Comparison of ENCODE assay signal across 27 mouse cellular contexts in genomic region chr15:82247131-82247776, GRCm38 (mm10). TPM values are rescaled to one million over a fixed set of nuclear protein-coding genes. Genes with fewer than 3 reads are reported as not detected.
DNase-seq lines count a peak whose midpoint lies in the region; ATAC-seq and TF ChIP-seq lines count a peak whose summit lies in the region.
"Had no signal": no experiment of that assay in that cellular context is flagged by ENCODE, and none has a peak within 500 bp of the region (broad histone marks: within the 10 kb centered on the region; RNA-seq: fewer than 3 reads in every experiment).

No protein-coding gene starts in this region.

- H3K4me3 ChIP-seq in ES-E14 (ENCODE audit: insufficient read depth in 1 of 2, low read depth in 1 of 2, low read length in 2 of 2, poor library complexity in 1 of 2, severe bottlenecking in 1 of 2), result no peak overlapping the region
- H3K4me3 ChIP-seq in hindbrain, postnatal 0 days (ENCODE audit: low read length), result no peak overlapping the region
- H3K4me3 ChIP-seq: embryonic facial prominence, embryonic 12.5 days; erythroblast, embryonic 14.5 days; intestine, embryonic 15.5 days; left cerebral cortex, adult 2 months; limb, embryonic 10.5 days; lung, embryonic 15.5 days; stomach, embryonic 15.5 days had no signal

- peaks cover 7% of the 10 kb centered on the region in 2 experiments; a peak in 3 of 4 replicates for H3K4me1 ChIP-seq in ES-E14 (ENCODE audit: control insufficient read depth in 2 of 2, insufficient read depth in 2 of 2, low read length in 2 of 2, poor library complexity in 1 of 2)
- 0 out of 2 replicates have a peak, but pooled peaks cover 3% of the 10 kb centered on the region for H3K4me1 ChIP-seq in hindbrain, postnatal 0 days (ENCODE audit: insufficient read depth, low read length)

- ATAC-seq in hindbrain, postnatal 0 days, result no peak
- ATAC-seq: CD4-positive, CD25-positive, alpha-beta regulatory T cell, adult 4 months; forebrain, embryonic 16.5 days; intestine, embryonic 15.5 days had no signal

- peak; percentile 13 for DNase-seq in ovary, adult 18-20 months (ENCODE audit: low spot score)
- DNase-seq in ovary, postnatal 14 days (ENCODE audit: low spot score), result no peak
- no peak for DNase-seq in ES-E14 (ENCODE audit: low read depth, low spot score)
- peak; percentile 63 for DNase-seq in adrenal gland, postnatal 10 days
- DNase-seq in hindbrain, postnatal 0 days (ENCODE audit: low spot score), result no peak
- no peak for DNase-seq in heart, postnatal 14 days
- no peak for DNase-seq in gastrocnemius, adult 18-20 months (ENCODE audit: low spot score)
- DNase-seq: cerebellum, adult 9-11 months; heart, postnatal 10 days; kidney, adult 9 months; kidney, postnatal 4 days; layer of hippocampus, adult 9-11 months; right cerebral cortex, postnatal 25 days had no signal

- 78% methylated on average over 3 of the region's 3 CpGs for WGBS in hindbrain, postnatal 0 days

- no peak overlapping the region for H3K4me2 ChIP-seq in hindbrain, postnatal 0 days (ENCODE audit: low read depth, low read length)
- H3K4me2 ChIP-seq: embryonic facial prominence, embryonic 12.5 days; heart, embryonic 11.5 days; hindbrain, embryonic 14.5 days; intestine, embryonic 15.5 days; lung, embryonic 15.5 days; midbrain, embryonic 11.5 days; stomach, embryonic 15.5 days had no signal

- no peaks in the 10 kb centered on the region; the same call in 1 of the 2 replicates for H3K36me3 ChIP-seq in ES-E14 (ENCODE audit: control insufficient read depth, insufficient read depth, low read length, poor library complexity, severe bottlenecking)
- no peaks in the 10 kb centered on the region for H3K36me3 ChIP-seq in hindbrain, postnatal 0 days (ENCODE audit: insufficient read depth, low read length)
- H3K36me3 ChIP-seq: embryonic facial prominence, embryonic 12.5 days; intestine, embryonic 15.5 days; limb, embryonic 10.5 days; lung, embryonic 15.5 days; stomach, embryonic 15.5 days had no signal

- H3K9me3 ChIP-seq in ES-E14 (ENCODE audit: control insufficient read depth, insufficient read depth, low read depth, low read length), result no peaks in the 10 kb centered on the region
- no peaks in the 10 kb centered on the region for H3K9me3 ChIP-seq in hindbrain, postnatal 0 days (ENCODE audit: low read length)
- H3K9me3 ChIP-seq: embryonic facial prominence, embryonic 12.5 days; intestine, embryonic 15.5 days; limb, embryonic 10.5 days; lung, embryonic 15.5 days; stomach, embryonic 15.5 days had no signal

- no peak for TF ChIP-seq CTCF in hindbrain, postnatal 0 days (IDR thresholded peaks at IDR 0.05; ENCODE audit: low read depth)

- no peaks in the 10 kb centered on the region for H3K27me3 ChIP-seq in hindbrain, postnatal 0 days (ENCODE audit: insufficient read depth, low read length)
- H3K27me3 ChIP-seq: embryonic facial prominence, embryonic 12.5 days; intestine, embryonic 15.5 days; lung, embryonic 15.5 days; stomach, embryonic 15.5 days had no signal

- intact Hi-C loops in heart, postnatal 14 days (cut with DNase I), result no loop called here

- in situ Hi-C loops in ES-E14 (cut with MboI; ENCODE audit: low sequenced_read_pairs in 2 of 2, unreplicated experiment in 2 of 2), result loop anchor here in 1 of 2 experiments (25.0 kb wide), 1 partner anchor 185 kb away; the partner anchor contains the start of genes 4930407I10Rik and Mei1

- H3K27ac ChIP-seq in ES-E14 (ENCODE audit: insufficient read depth, low read depth, low read length, poor library complexity, severe bottlenecking), result peak overlapping the region; percentile 96
- no peak overlapping the region for H3K27ac ChIP-seq in hindbrain, postnatal 0 days
- H3K27ac ChIP-seq: embryonic facial prominence, embryonic 12.5 days; hindbrain, embryonic 14.5 days; intestine, embryonic 15.5 days; left cerebral cortex, adult 2 months; limb, embryonic 10.5 days; liver, embryonic 14.5 days; lung, embryonic 15.5 days; stomach, embryonic 15.5 days had no signal

- no peak overlapping the region for H3K9ac ChIP-seq in ES-E14 (ENCODE audit: insufficient read depth, low read depth, low read length, poor library complexity, severe bottlenecking)
- H3K9ac ChIP-seq in hindbrain, postnatal 0 days (replicated peaks; ENCODE audit: low read length), result no peak overlapping the region
- H3K9ac ChIP-seq: embryonic facial prominence, embryonic 12.5 days; hindbrain, embryonic 14.5 days; intestine, embryonic 15.5 days; liver, embryonic 14.5 days; lung, embryonic 15.5 days; stomach, embryonic 15.5 days had no signal

TF ChIP-seq in ES-E14, 5 proteins besides CTCF, POLR2A, EP300 and RAD21:
- TF ChIP-seq ZNF384 (IDR thresholded peaks at IDR 0.05; ENCODE audit: low read depth, low read length), result no peak
- TF ChIP-seq HCFC1 (IDR thresholded peaks at IDR 0.05; ENCODE audit: borderline replicate concordance, insufficient read depth, low read length), result no peak
- no peak for TF ChIP-seq ZC3H11A (IDR thresholded peaks at IDR 0.05; ENCODE audit: borderline replicate concordance, low read depth, low read length)
- TF ChIP-seq CHD2 (IDR thresholded peaks at IDR 0.05; ENCODE audit: low read depth, low read length), result no peak
- TF ChIP-seq MAFK (IDR thresholded peaks at IDR 0.05; ENCODE audit: insufficient read depth, low read depth, low read length), result peak; percentile 53; the same call in 1 of the 2 replicates

RNA-seq across cellular contexts. Expression of gene Cenpm, which starts 2.7 kb away (rescaled TPM):
- total RNA-seq in ES-E14 (2012; rRNA removed), result 58.2 and 80.0 TPM in 2 replicates
- total RNA-seq in adrenal gland, postnatal 10 days (2021), result 10 to 100 TPM; 11.7 to 12.0 TPM
- total RNA-seq in hindbrain, postnatal 0 days (2014; rRNA removed), result 15.0 and 16.2 TPM in 2 replicates
- 23.0 and 27.6 TPM in 2 replicates for polyA plus RNA-seq in hindbrain, postnatal 0 days (2015; fragmentation: Nextera tagmentation; extraction: Ambion mirVana)
- total RNA-seq in heart, postnatal 14 days (2021), result 1 to 10 TPM; 1.9 to 3.2 TPM
- not detected for total RNA-seq in gastrocnemius, adult 18-20 months (2021)

RNA-seq across cellular contexts. Expression of gene 1500009C09Rik, which starts 4.9 kb away (rescaled TPM):
- 1.0 and 1.2 TPM in 2 replicates for total RNA-seq in ES-E14 (2012; rRNA removed)
- under 1 TPM; 0.27 to 1.00 TPM for total RNA-seq in adrenal gland, postnatal 10 days (2021)
- 116 and 127 TPM in 2 replicates for total RNA-seq in hindbrain, postnatal 0 days (2014; rRNA removed)
- 12.5 and 13.9 TPM in 2 replicates for polyA plus RNA-seq in hindbrain, postnatal 0 days (2015; fragmentation: Nextera tagmentation; extraction: Ambion mirVana)
- total RNA-seq in heart, postnatal 14 days (2021), result not detected
- not detected for total RNA-seq in gastrocnemius, adult 18-20 months (2021)
- total RNA-seq: heart, postnatal 10 days had no signal
- polyA plus RNA-seq: CD4-positive, CD25-positive, alpha-beta regulatory T cell, adult 4 months; embryonic facial prominence, embryonic 12.5 days; erythroblast, embryonic 14.5 days; gonadal fat pad, adult 2 months; heart, embryonic 11.5 days; limb, embryonic 10.5 days; lung, embryonic 15.5 days; stomach, embryonic 15.5 days had no signal

RNA-seq across cellular contexts. Expression of gene Tnfrsf13c, which starts 23.1 kb away (rescaled TPM):
- total RNA-seq in ES-E14 (2012; rRNA removed), result 1.7 and 2.3 TPM in 2 replicates
- 1 to 10 TPM; 2.1 to 2.7 TPM for total RNA-seq in adrenal gland, postnatal 10 days (2021)
- total RNA-seq in hindbrain, postnatal 0 days (2014; rRNA removed), result 0.29 and 5.6 TPM in 2 replicates
- 0.34 and 0.42 TPM in 2 replicates for polyA plus RNA-seq in hindbrain, postnatal 0 days (2015; fragmentation: Nextera tagmentation; extraction: Ambion mirVana)
- total RNA-seq in heart, postnatal 14 days (2021), result under 1 TPM; 0.24 TPM
- not detected for total RNA-seq in gastrocnemius, adult 18-20 months (2021)
- polyA plus RNA-seq: intestine, embryonic 15.5 days had no signal

RNA-seq across cellular contexts. Expression of gene Sept3, which starts 27.4 kb away (rescaled TPM):
- total RNA-seq in ES-E14 (2012; rRNA removed), result 5.9 and 8.2 TPM in 2 replicates
- total RNA-seq in adrenal gland, postnatal 10 days (2021), result 1 to 10 TPM; 3.5 to 6.0 TPM
- 393 and 404 TPM in 2 replicates for total RNA-seq in hindbrain, postnatal 0 days (2014; rRNA removed)
- polyA plus RNA-seq in hindbrain, postnatal 0 days (2015; fragmentation: Nextera tagmentation; extraction: Ambion mirVana), result 299 and 320 TPM in 2 replicates
- total RNA-seq in heart, postnatal 14 days (2021), result under 1 TPM; 0.17 to 0.24 TPM
- under 1 TPM; 0.32 to 0.55 TPM for total RNA-seq in gastrocnemius, adult 18-20 months (2021)
- polyA plus RNA-seq: CD4-positive, CD25-positive, alpha-beta regulatory T cell, adult 4 months; erythroblast, embryonic 14.5 days had no signal

RNA-seq across cellular contexts. Expression of gene Shisa8, which starts 34.6 kb away (rescaled TPM):
- 4.1 and 4.3 TPM in 2 replicates for total RNA-seq in ES-E14 (2012; rRNA removed)
- total RNA-seq in adrenal gland, postnatal 10 days (2021), result under 1 TPM; 0.12 to 0.45 TPM
- total RNA-seq in hindbrain, postnatal 0 days (2014; rRNA removed), result 34.7 and 36.0 TPM in 2 replicates
- 7.5 and 9.2 TPM in 2 replicates for polyA plus RNA-seq in hindbrain, postnatal 0 days (2015; fragmentation: Nextera tagmentation; extraction: Ambion mirVana)
- total RNA-seq in heart, postnatal 14 days (2021), result under 1 TPM; 0.14 to 0.34 TPM
- total RNA-seq in gastrocnemius, adult 18-20 months (2021), result not detected
- polyA plus RNA-seq: CD4-positive, CD25-positive, alpha-beta regulatory T cell, adult 4 months; limb, embryonic 10.5 days had no signal

Comparison
In these comparisons a context has a peak if more than half of its experiments do, and no peak if none do; other contexts are left out.
1. DNase-seq: peak in ovary, adult 18-20 months (single experiment) and adrenal gland, postnatal 10 days (single experiment); none in ovary, postnatal 14 days (single experiment), ES-E14 (single experiment), hindbrain, postnatal 0 days (single experiment), heart, postnatal 14 days (0 of 2) and gastrocnemius, adult 18-20 months (single experiment).
2. RNA of gene 1500009C09Rik, which starts 4.9 kb away (total RNA-seq): 116 to 127 TPM in hindbrain, postnatal 0 days; 1.0 to 1.2 TPM in ES-E14, 0.27 to 1.00 TPM in adrenal gland, postnatal 10 days, not detected in heart, postnatal 14 days and not detected in gastrocnemius, adult 18-20 months; every median in the first group is over 10 times any median in the second.